Mouse (Mus musculus): Measurements from ENCODE around the gene Kxd1. TPM values are rescaled to one million over a fixed set of nuclear protein-coding genes. Genes with fewer than 3 reads are reported as not detected.

Gene Kxd1
- total and polyA plus RNA-seq, 2 experiments from 2014 or later, result 48.7 to 53.8 TPM

- TF ChIP-seq CTCF (IDR thresholded peaks at IDR 0.05; ENCODE audit: low read depth), result peak; percentile 75
- 0 out of 2 replicates have a peak, but pooled peaks cover 9% of the 10 kb centered on the region for H3K4me1 ChIP-seq (ENCODE audit: insufficient read depth, low read length)
- no peaks in the 10 kb centered on the region for H3K9me3 ChIP-seq (ENCODE audit: low read length)
- H3K36me3 ChIP-seq (ENCODE audit: insufficient read depth, low read length), result peaks cover 6% of the 10 kb centered on the region; the same call in 1 of the 2 replicates
- H3K4me2 ChIP-seq (ENCODE audit: low read depth, low read length), result peak overlapping the region; percentile 92
- DNase-seq (ENCODE audit: low spot score) (peak; percentile 99), ATAC-seq (peak; percentile 88)
- H3K27me3 ChIP-seq (ENCODE audit: insufficient read depth, low read length), result no peaks in the 10 kb centered on the region
- H3K9ac ChIP-seq (replicated peaks; ENCODE audit: low read length), result peak overlapping the region; percentile 65
- peak overlapping the region; percentile 90 for H3K27ac ChIP-seq
- peak overlapping the region; percentile 89 for H3K4me3 ChIP-seq (ENCODE audit: low read length)
- under 1% methylated on average over 50 of the region's 51 CpGs for WGBS
Observed at GRCm38 (mm10) chr8:70522592-70523403, 5.0 kb downstream of the Kxd1 start.

- 60% methylated on average over 2 of the region's 2 CpGs for WGBS
- Histone ChIP-seq H3K9me3 (ENCODE audit: low read length) (no peaks in the 10 kb centered on the region), H3K4me3 (ENCODE audit: low read length) (no peak overlapping the region), H3K4me1 (ENCODE audit: insufficient read depth, low read length) (0 out of 2 replicates have a peak, but pooled peaks cover 9% of the 10 kb centered on the region), H3K36me3 (ENCODE audit: insufficient read depth, low read length) (peaks cover 10% of the 10 kb centered on the region; the same call in 1 of the 2 replicates), H3K27me3 (ENCODE audit: insufficient read depth, low read length) (no peaks in the 10 kb centered on the region), H3K27ac (no peak overlapping the region), H3K4me2 (ENCODE audit: low read depth, low read length) (no peak overlapping the region), H3K9ac (replicated peaks; ENCODE audit: low read length) (no peak overlapping the region)
- DNase-seq (ENCODE audit: low spot score), result no peak
- no peak for TF ChIP-seq CTCF (IDR thresholded peaks at IDR 0.05; ENCODE audit: low read depth)
- no peak for ATAC-seq
Observed at GRCm38 (mm10) chr8:70519606-70520005, 8.2 kb downstream of the Kxd1 start.

GRCm38 (mm10) chr8:70519043-70519442, 8.7 kb downstream of the Kxd1 start:
- no peak for TF ChIP-seq CTCF (IDR thresholded peaks at IDR 0.05; ENCODE audit: low read depth)
- Histone ChIP-seq H3K4me1 (ENCODE audit: insufficient read depth, low read length) (0 out of 2 replicates have a peak, but pooled peaks cover 9% of the 10 kb centered on the region), H3K36me3 (ENCODE audit: insufficient read depth, low read length) (peaks cover 10% of the 10 kb centered on the region; the same call in 1 of the 2 replicates), H3K4me3 (ENCODE audit: low read length) (no peak overlapping the region), H3K27me3 (ENCODE audit: insufficient read depth, low read length) (no peaks in the 10 kb centered on the region), H3K27ac (no peak overlapping the region), H3K4me2 (ENCODE audit: low read depth, low read length) (no peak overlapping the region), H3K9ac (replicated peaks; ENCODE audit: low read length) (no peak overlapping the region), H3K9me3 (ENCODE audit: low read length) (no peaks in the 10 kb centered on the region)
- 90% methylated on average over 6 of the region's 6 CpGs for WGBS
- no peak for DNase-seq (ENCODE audit: low spot score)
- ATAC-seq, result no peak

DNA sequence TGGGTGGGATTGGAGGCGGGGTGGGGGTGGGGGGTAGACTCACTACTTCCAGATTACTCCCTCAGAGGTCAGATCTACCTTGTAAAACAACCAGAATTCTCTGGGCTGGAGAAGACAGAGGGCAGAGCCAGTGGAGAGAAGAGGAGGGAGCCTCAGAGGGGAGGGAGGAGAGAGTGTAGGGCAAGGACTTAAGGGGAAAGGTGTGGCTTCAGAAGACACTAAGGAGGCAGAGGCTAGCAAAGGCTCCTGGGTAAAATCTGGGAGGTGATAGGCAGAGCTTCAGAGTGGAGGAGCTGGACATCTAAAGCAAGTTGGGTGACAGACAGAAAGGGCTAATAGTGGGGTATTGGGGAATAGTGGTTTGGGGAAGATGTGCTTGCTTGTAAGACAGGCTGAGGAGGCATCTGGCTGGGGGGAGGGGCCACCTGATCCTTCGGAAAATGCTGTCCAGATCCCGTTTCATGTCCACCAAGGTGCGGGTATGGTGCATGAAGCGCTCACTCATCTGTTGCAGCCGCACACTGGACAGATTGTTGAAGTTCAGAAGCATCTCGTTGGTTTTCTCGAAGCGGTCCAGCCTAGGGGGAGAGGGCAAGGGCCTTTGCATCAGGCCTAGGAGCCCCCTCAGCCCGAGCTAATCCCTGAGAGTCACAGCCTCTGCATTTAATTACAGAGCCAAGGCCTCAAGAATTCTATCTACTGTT, 9.7 kb downstream of the Kxd1 start:
- no peaks in the 10 kb centered on the region for H3K27me3 ChIP-seq (ENCODE audit: insufficient read depth, low read length)
- ATAC-seq (no peak), DNase-seq (ENCODE audit: low spot score) (no peak)
- 82% methylated on average over 10 of the region's 10 CpGs for WGBS
- H3K4me2 ChIP-seq (ENCODE audit: low read depth, low read length), result no peak overlapping the region
- no peak overlapping the region for H3K27ac ChIP-seq
- no peak for TF ChIP-seq CTCF (IDR thresholded peaks at IDR 0.05; ENCODE audit: low read depth)
- H3K4me1 ChIP-seq (ENCODE audit: insufficient read depth, low read length), result 0 out of 2 replicates have a peak, but pooled peaks cover 5% of the 10 kb centered on the region
- no peaks in the 10 kb centered on the region for H3K9me3 ChIP-seq (ENCODE audit: low read length)
- H3K36me3 ChIP-seq (ENCODE audit: insufficient read depth, low read length), result peaks cover 10% of the 10 kb centered on the region; the same call in 1 of the 2 replicates
- H3K9ac ChIP-seq (replicated peaks; ENCODE audit: low read length), result no peak overlapping the region
- H3K4me3 ChIP-seq (ENCODE audit: low read length), result no peak overlapping the region

- Histone ChIP-seq H3K4me1 (ENCODE audit: insufficient read depth, low read length) (peaks cover 4% of the 10 kb centered on the region; the same call in 1 of the 2 replicates), H3K4me2 (ENCODE audit: low read depth, low read length) (no peak overlapping the region), H3K36me3 (ENCODE audit: insufficient read depth, low read length) (peaks cover 13% of the 10 kb centered on the region; the same call in 1 of the 2 replicates), H3K9ac (replicated peaks; ENCODE audit: low read length) (no peak overlapping the region), H3K27ac (no peak overlapping the region), H3K9me3 (ENCODE audit: low read length) (no peaks in the 10 kb centered on the region), H3K4me3 (ENCODE audit: low read length) (no peak overlapping the region), H3K27me3 (ENCODE audit: insufficient read depth, low read length) (no peaks in the 10 kb centered on the region)
- ATAC-seq (no peak), DNase-seq (ENCODE audit: low spot score) (no peak)
- 43% methylated on average over 2 of the region's 2 CpGs for WGBS
- TF ChIP-seq CTCF (IDR thresholded peaks at IDR 0.05; ENCODE audit: low read depth), result no peak
Observed at GRCm38 (mm10) chr8:70513441-70513840, 14.3 kb downstream of the Kxd1 start.

DNA sequence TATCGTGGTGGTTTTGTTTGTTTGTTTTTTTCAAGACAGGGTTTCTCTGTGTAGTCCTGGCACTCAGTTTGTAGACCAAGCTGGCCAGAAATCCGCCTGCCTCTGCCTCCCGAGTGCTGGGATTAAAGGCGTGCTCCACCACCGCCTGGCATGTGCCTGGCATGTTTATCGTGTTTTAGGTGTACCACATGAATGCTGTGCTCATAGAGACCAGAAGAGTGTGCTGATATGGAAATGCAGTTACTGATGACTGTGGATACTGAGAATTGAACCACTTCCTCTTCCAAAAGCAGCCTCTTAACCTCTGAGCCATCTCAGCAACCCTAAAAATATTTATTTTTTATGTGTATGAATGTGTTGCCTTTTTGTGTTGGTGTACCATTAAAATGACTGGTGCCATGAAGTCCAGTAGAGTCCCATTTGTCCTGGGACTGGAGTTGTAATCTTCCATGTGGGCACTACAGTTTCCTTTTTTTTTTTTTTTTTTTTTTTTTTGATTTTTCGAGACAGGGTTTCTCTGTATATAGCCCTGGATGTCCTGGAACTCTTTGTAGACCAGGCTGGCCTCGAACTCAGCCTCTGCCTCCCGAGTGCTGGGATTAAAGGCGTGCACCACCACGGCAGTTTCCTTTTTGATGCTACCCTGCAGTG, 15.4 kb downstream of the Kxd1 start:
- H3K4me3 ChIP-seq (ENCODE audit: low read length), result no peak overlapping the region
- no peaks in the 10 kb centered on the region for H3K9me3 ChIP-seq (ENCODE audit: low read length)
- peaks cover 17% of the 10 kb centered on the region; the same call in 1 of the 2 replicates for H3K36me3 ChIP-seq (ENCODE audit: insufficient read depth, low read length)
- WGBS, result 92% methylated on average over 11 of the region's 11 CpGs
- TF ChIP-seq CTCF (IDR thresholded peaks at IDR 0.05; ENCODE audit: low read depth), result no peak
- no peak overlapping the region for H3K9ac ChIP-seq (replicated peaks; ENCODE audit: low read length)
- H3K27me3 ChIP-seq (ENCODE audit: insufficient read depth, low read length), result no peaks in the 10 kb centered on the region
- H3K27ac ChIP-seq, result no peak overlapping the region
- peaks cover 4% of the 10 kb centered on the region; the same call in 1 of the 2 replicates for H3K4me1 ChIP-seq (ENCODE audit: insufficient read depth, low read length)
- ATAC-seq (no peak), DNase-seq (ENCODE audit: low spot score) (no peak)
- H3K4me2 ChIP-seq (ENCODE audit: low read depth, low read length), result no peak overlapping the region
